31 mouse cellular contexts compared by ENCODE assay signal in the genomic region with DNA sequence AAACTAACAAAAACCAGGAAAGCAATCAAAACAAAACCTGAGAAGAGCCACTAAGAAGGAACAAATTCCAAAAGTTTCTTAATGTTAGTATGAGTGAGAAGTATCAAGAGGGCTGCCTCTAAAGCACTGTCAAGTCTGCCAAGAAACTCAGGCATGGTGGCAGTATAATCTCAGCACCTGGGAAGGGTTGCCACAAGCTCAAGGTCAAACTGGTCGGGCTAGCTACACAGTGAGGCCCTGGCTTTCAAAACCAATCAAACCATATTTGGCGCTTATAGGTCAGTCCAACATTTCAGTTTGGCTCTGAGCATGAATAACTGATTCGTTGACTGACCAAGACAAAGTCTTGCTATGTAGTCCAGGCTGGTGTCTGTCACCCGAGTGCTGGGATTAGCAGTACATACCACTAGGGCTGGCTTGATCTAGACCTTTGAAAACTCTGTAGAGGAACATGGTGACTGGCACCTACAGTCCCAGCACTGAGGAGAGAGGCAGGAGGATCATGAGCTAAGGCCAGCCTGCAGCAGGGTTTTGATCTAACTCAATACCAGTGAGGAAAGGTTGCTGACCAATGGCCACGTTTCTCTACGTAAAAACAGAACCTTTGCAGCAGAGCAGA. TPM values are rescaled to one million over a fixed set of nuclear protein-coding genes. Genes with fewer than 3 reads are reported as not detected.
DNase-seq lines count a peak whose midpoint lies in the region; ATAC-seq and TF ChIP-seq lines count a peak whose summit lies in the region.
"Had no signal": no experiment of that assay in that cellular context is flagged by ENCODE, and none has a peak within 500 bp of the region (broad histone marks: within the 10 kb centered on the region; RNA-seq: fewer than 3 reads in every experiment).

No protein-coding gene starts in this region.

- no peaks in the 10 kb centered on the region for H3K9me3 ChIP-seq in forebrain, postnatal 0 days (ENCODE audit: low read length)
- no peaks in the 10 kb centered on the region for H3K9me3 ChIP-seq in forebrain, embryonic 10.5 days
- no peaks in the 10 kb centered on the region for H3K9me3 ChIP-seq in heart, embryonic 15.5 days (replicated peaks)
- no peaks in the 10 kb centered on the region for H3K9me3 ChIP-seq in hindbrain, postnatal 0 days (ENCODE audit: low read length)
- no peaks in the 10 kb centered on the region for H3K9me3 ChIP-seq in hindbrain, embryonic 11.5 days (ENCODE audit: control insufficient read depth, low read length)
- H3K9me3 ChIP-seq in stomach, embryonic 16.5 days (replicated peaks; ENCODE audit: control insufficient read depth, low read length), result no peaks in the 10 kb centered on the region
- H3K9me3 ChIP-seq: limb, embryonic 10.5 days; limb, embryonic 15.5 days; liver, embryonic 13.5 days; stomach, embryonic 15.5 days had no signal

- H3K27ac ChIP-seq in forebrain, postnatal 0 days (ENCODE audit: low read depth, low read length), result no peak overlapping the region
- no peak overlapping the region for H3K27ac ChIP-seq in forebrain, embryonic 10.5 days
- peak overlapping the region; percentile 48 for H3K27ac ChIP-seq in heart, embryonic 15.5 days
- H3K27ac ChIP-seq in hindbrain, postnatal 0 days, result no peak overlapping the region
- H3K27ac ChIP-seq in hindbrain, embryonic 11.5 days (ENCODE audit: low read depth, low read length), result no peak overlapping the region
- H3K27ac ChIP-seq in stomach, embryonic 16.5 days (ENCODE audit: low read length), result no peak overlapping the region
- H3K27ac ChIP-seq: hindbrain, embryonic 14.5 days; kidney, postnatal 0 days; limb, embryonic 10.5 days; limb, embryonic 15.5 days; liver, embryonic 13.5 days; stomach, embryonic 15.5 days had no signal

- ATAC-seq in forebrain, postnatal 0 days, result 0 out of 2 replicates have a peak, but pooled peaks have one; percentile 12
- ATAC-seq in heart, embryonic 15.5 days (replicated peaks; ENCODE audit: insufficient number of reproducible peaks, insufficient read depth, low FRiP score, low read depth), result no peak; the same call in 1 of the 2 replicates
- peak; percentile 15; the same call in 1 of the 2 replicates for ATAC-seq in hindbrain, postnatal 0 days
- ATAC-seq in hindbrain, embryonic 11.5 days (ENCODE audit: low FRiP score), result no peak
- 0 out of 2 replicates have a peak, but pooled peaks have one; percentile 21 for ATAC-seq in stomach, embryonic 16.5 days (ENCODE audit: insufficient read depth, low FRiP score)
- ATAC-seq: inflammation-experienced regulatory T-cells, adult 6 months; Patski had no signal

- H3K4me2 ChIP-seq in forebrain, postnatal 0 days (ENCODE audit: low read depth), result no peak overlapping the region
- no peak overlapping the region for H3K4me2 ChIP-seq in heart, embryonic 15.5 days
- no peak overlapping the region for H3K4me2 ChIP-seq in hindbrain, postnatal 0 days (ENCODE audit: low read depth, low read length)
- H3K4me2 ChIP-seq in hindbrain, embryonic 11.5 days (replicated peaks; ENCODE audit: low read depth, low read length), result no peak overlapping the region
- no peak overlapping the region for H3K4me2 ChIP-seq in stomach, embryonic 16.5 days (ENCODE audit: low read depth, low read length)
- H3K4me2 ChIP-seq: hindbrain, embryonic 14.5 days; limb, embryonic 15.5 days; liver, embryonic 13.5 days; stomach, embryonic 15.5 days had no signal

- DNase-seq in forebrain, postnatal 0 days, result no peak
- no peak for DNase-seq in forebrain, embryonic 10.5 days (ENCODE audit: extremely low spot score, low spot score)
- no peak for DNase-seq in heart, postnatal 25 days (ENCODE audit: low spot score)
- DNase-seq in hindbrain, postnatal 0 days (ENCODE audit: low spot score), result no peak
- no peak for DNase-seq in hindbrain, embryonic 11.5 days (ENCODE audit: low spot score)
- no peak for DNase-seq in kidney, postnatal 10 days
- DNase-seq: adrenal gland, postnatal 10 days; cerebellum, adult 8-10 months; cerebellum, postnatal 36 days; gastrocnemius, postnatal 14 days; kidney, adult 8-10 months; layer of hippocampus, postnatal 36 days; liver, embryonic 13.5 days; lung, adult 2 months; lung, postnatal 10 days; midbrain, embryonic 14.5 days; right cerebral cortex, postnatal 25 days; thymus, adult 18-20 months; thymus, postnatal 25 days had no signal

- H3K36me3 ChIP-seq in forebrain, postnatal 0 days (ENCODE audit: insufficient read depth), result peaks cover 42% of the 10 kb centered on the region
- peaks cover 81% of the 10 kb centered on the region for H3K36me3 ChIP-seq in forebrain, embryonic 10.5 days (replicated peaks)
- H3K36me3 ChIP-seq in heart, embryonic 15.5 days, result peaks cover 43% of the 10 kb centered on the region
- peaks cover 52% of the 10 kb centered on the region for H3K36me3 ChIP-seq in hindbrain, postnatal 0 days (ENCODE audit: insufficient read depth, low read length)
- 0 out of 2 replicates have a peak, but pooled peaks cover 6% of the 10 kb centered on the region for H3K36me3 ChIP-seq in hindbrain, embryonic 11.5 days (ENCODE audit: control insufficient read depth, insufficient read depth, low read length)
- H3K36me3 ChIP-seq in stomach, embryonic 16.5 days (ENCODE audit: control insufficient read depth, insufficient read depth, low read length), result peaks cover 31% of the 10 kb centered on the region

- no peak overlapping the region for H3K4me3 ChIP-seq in forebrain, postnatal 0 days (ENCODE audit: low read depth, low read length)
- no peak overlapping the region for H3K4me3 ChIP-seq in forebrain, embryonic 10.5 days
- no peak overlapping the region for H3K4me3 ChIP-seq in heart, embryonic 15.5 days
- H3K4me3 ChIP-seq in hindbrain, postnatal 0 days (ENCODE audit: low read length), result no peak overlapping the region
- H3K4me3 ChIP-seq in hindbrain, embryonic 11.5 days (ENCODE audit: low read depth, low read length), result no peak overlapping the region
- no peak overlapping the region for H3K4me3 ChIP-seq in stomach, embryonic 16.5 days (replicated peaks; ENCODE audit: low read length)
- H3K4me3 ChIP-seq: limb, embryonic 10.5 days; limb, embryonic 15.5 days; liver, embryonic 13.5 days; stomach, embryonic 15.5 days had no signal

- no peak for TF ChIP-seq CTCF in forebrain, postnatal 0 days (IDR thresholded peaks at IDR 0.05; ENCODE audit: low read depth)
- TF ChIP-seq CTCF in hindbrain, postnatal 0 days (IDR thresholded peaks at IDR 0.05; ENCODE audit: low read depth), result no peak

- no peaks in the 10 kb centered on the region for H3K27me3 ChIP-seq in forebrain, postnatal 0 days (ENCODE audit: insufficient read depth, low read length)
- H3K27me3 ChIP-seq in forebrain, embryonic 10.5 days (ENCODE audit: poor library complexity, severe bottlenecking), result no peaks in the 10 kb centered on the region
- H3K27me3 ChIP-seq in heart, embryonic 15.5 days, result no peaks in the 10 kb centered on the region
- no peaks in the 10 kb centered on the region for H3K27me3 ChIP-seq in hindbrain, postnatal 0 days (ENCODE audit: insufficient read depth, low read length)
- no peaks in the 10 kb centered on the region for H3K27me3 ChIP-seq in hindbrain, embryonic 11.5 days (ENCODE audit: control insufficient read depth, insufficient read depth, low read length)
- H3K27me3 ChIP-seq in stomach, embryonic 16.5 days (ENCODE audit: control insufficient read depth, insufficient read depth, low read length), result no peaks in the 10 kb centered on the region
- H3K27me3 ChIP-seq: limb, embryonic 15.5 days; liver, embryonic 13.5 days; Patski; stomach, embryonic 15.5 days had no signal

- H3K4me1 ChIP-seq in forebrain, postnatal 0 days (ENCODE audit: insufficient read depth), result no peaks in the 10 kb centered on the region
- no peaks in the 10 kb centered on the region for H3K4me1 ChIP-seq in forebrain, embryonic 10.5 days
- no peaks in the 10 kb centered on the region; the same call in 1 of the 2 replicates for H3K4me1 ChIP-seq in heart, embryonic 15.5 days (replicated peaks)
- H3K4me1 ChIP-seq in hindbrain, postnatal 0 days (ENCODE audit: insufficient read depth, low read length), result no peaks in the 10 kb centered on the region
- no peaks in the 10 kb centered on the region for H3K4me1 ChIP-seq in hindbrain, embryonic 11.5 days (replicated peaks; ENCODE audit: control insufficient read depth, insufficient read depth, low read length)
- no peaks in the 10 kb centered on the region for H3K4me1 ChIP-seq in stomach, embryonic 16.5 days (ENCODE audit: control insufficient read depth, insufficient read depth, low read length)
- H3K4me1 ChIP-seq: limb, embryonic 10.5 days; limb, embryonic 15.5 days; liver, embryonic 13.5 days; stomach, embryonic 15.5 days had no signal

- intact Hi-C loops in heart, postnatal 25 days (cut with DNase I), result no loop called here

- no peak overlapping the region for H3K9ac ChIP-seq in forebrain, postnatal 0 days
- no peak overlapping the region for H3K9ac ChIP-seq in heart, embryonic 15.5 days
- H3K9ac ChIP-seq in hindbrain, postnatal 0 days (replicated peaks; ENCODE audit: low read length), result no peak overlapping the region
- H3K9ac ChIP-seq in hindbrain, embryonic 11.5 days (ENCODE audit: low read depth, low read length), result no peak overlapping the region
- no peak overlapping the region for H3K9ac ChIP-seq in stomach, embryonic 16.5 days (ENCODE audit: low read length)
- H3K9ac ChIP-seq: hindbrain, embryonic 14.5 days; limb, embryonic 15.5 days; liver, embryonic 13.5 days; stomach, embryonic 15.5 days had no signal

- WGBS in forebrain, postnatal 0 days, result 97% methylated on average over 6 of the region's 6 CpGs
- 93% methylated on average over 6 of the region's 6 CpGs for WGBS in forebrain, embryonic 10.5 days
- WGBS in heart, embryonic 15.5 days, result 79% methylated on average over 6 of the region's 6 CpGs
- 93% methylated on average over 6 of the region's 6 CpGs for WGBS in hindbrain, postnatal 0 days
- 93% methylated on average over 6 of the region's 6 CpGs for WGBS in hindbrain, embryonic 11.5 days
- WGBS in stomach, embryonic 16.5 days, result 85% methylated on average over 6 of the region's 6 CpGs

RNA-seq across cellular contexts. Expression of gene Ctnnd1, which starts 51.2 kb away (rescaled TPM):
- 86.2 and 87.7 TPM in 2 replicates for total RNA-seq in forebrain, postnatal 0 days (2014; rRNA removed)
- polyA plus RNA-seq in forebrain, postnatal 0 days (2015; fragmentation: Nextera tagmentation; extraction: Ambion mirVana), result 15.7 and 18.1 TPM in 2 replicates
- polyA plus RNA-seq in forebrain, embryonic 10.5 days (2016; fragmentation: Nextera tagmentation; extraction: Ambion mirVana), result 40.6 and 43.9 TPM in 2 replicates
- polyA plus RNA-seq in heart, embryonic 15.5 days (2015; fragmentation: Nextera tagmentation; extraction: Ambion mirVana), result 57.6 and 62.9 TPM in 2 replicates
- total RNA-seq in heart, postnatal 25 days (2021), result 10 to 100 TPM; 66.6 to 70.4 TPM
- 75.7 and 86.5 TPM in 2 replicates for total RNA-seq in hindbrain, postnatal 0 days (2014; rRNA removed)
- polyA plus RNA-seq in hindbrain, postnatal 0 days (2015; fragmentation: Nextera tagmentation; extraction: Ambion mirVana), result 12.7 and 15.8 TPM in 2 replicates
- 37.3 and 44.7 TPM in 2 replicates for polyA plus RNA-seq in hindbrain, embryonic 11.5 days (2014; fragmentation: Nextera tagmentation; extraction: Ambion mirVana)
- 75.7 and 84.4 TPM in 2 replicates for polyA plus RNA-seq in stomach, embryonic 16.5 days (2015; fragmentation: Nextera tagmentation; extraction: Ambion mirVana)

RNA-seq across cellular contexts. Expression of gene Btbd18, which starts 59.5 kb away (rescaled TPM):
- 0.10 TPM in 1 of 2 replicates, not detected in the other for total RNA-seq in forebrain, postnatal 0 days (2014; rRNA removed)
- 0.13 and 0.25 TPM in 2 replicates for polyA plus RNA-seq in forebrain, postnatal 0 days (2015; fragmentation: Nextera tagmentation; extraction: Ambion mirVana)
- 0.32 and 0.58 TPM in 2 replicates for polyA plus RNA-seq in forebrain, embryonic 10.5 days (2016; fragmentation: Nextera tagmentation; extraction: Ambion mirVana)
- 0.10 TPM in 2 replicates for polyA plus RNA-seq in heart, embryonic 15.5 days (2015; fragmentation: Nextera tagmentation; extraction: Ambion mirVana)
- total RNA-seq in heart, postnatal 25 days (2021), result not detected
- total RNA-seq in hindbrain, postnatal 0 days (2014; rRNA removed), result not detected in 2 replicates
- 0.50 and 0.68 TPM in 2 replicates for polyA plus RNA-seq in hindbrain, postnatal 0 days (2015; fragmentation: Nextera tagmentation; extraction: Ambion mirVana)
- polyA plus RNA-seq in hindbrain, embryonic 11.5 days (2014; fragmentation: Nextera tagmentation; extraction: Ambion mirVana), result 0.20 and 0.27 TPM in 2 replicates
- polyA plus RNA-seq in stomach, embryonic 16.5 days (2015; fragmentation: Nextera tagmentation; extraction: Ambion mirVana), result 0.26 TPM in 2 replicates
- total RNA-seq: gastrocnemius, postnatal 14 days; granulocyte monocyte progenitor cell, adult 5-6 weeks; layer of hippocampus, postnatal 36 days; neutrophil, adult 5-6 weeks had no signal
- polyA plus RNA-seq: large intestine, adult 2 months had no signal

Comparison
In these comparisons a context has a peak if more than half of its experiments do, and no peak if none do; other contexts are left out.
1. ATAC-seq: peak in forebrain, postnatal 0 days (single experiment), hindbrain, postnatal 0 days (single experiment) and stomach, embryonic 16.5 days (single experiment); none in heart, embryonic 15.5 days (single experiment) and hindbrain, embryonic 11.5 days (single experiment).